Mouse (Mus musculus) thymus, postnatal 25 days (tissue): ENCODE results near the gene Hfm1.
A peak's percentile ranks its signal among the peaks of the same experiment; 100 is the strongest.

Experiments
- DNase-seq: peaks from one replicate; pipeline ENCODE4 v3.0.0; 2022

Hfm1 gene

GRCm38 (mm10) chr5:106925488-106926368 is at the start of gene Hfm1:
Gene Hfm1 (minus strand): TSS chr5:106926321.
- peak; percentile 59 for DNase-seq

- no peak for DNase-seq
Measured at GRCm38 (mm10) chr5:106973883-106974282, 47.8 kb upstream of the Hfm1 start.

- no peak for DNase-seq
Measured at GRCm38 (mm10) chr5:106967578-106967977, 41.5 kb upstream of the Hfm1 start.

- DNase-seq, result no peak
Measured at GRCm38 (mm10) chr5:106966443-106966842, 40.3 kb upstream of the Hfm1 start.

- DNase-seq, result no peak
Measured at GRCm38 (mm10) chr5:106964513-106965014, 38.4 kb upstream of the Hfm1 start.

- peak; percentile 96 for DNase-seq
Measured at GRCm38 (mm10) chr5:106963584-106964512, 37.7 kb upstream of the Hfm1 start, which contains the start of gene Cdc7. Gene Cdc7 (plus strand): TSS chr5:106964322.

- DNase-seq, result no peak
Measured at GRCm38 (mm10) chr5:106960451-106960850, 34.3 kb upstream of the Hfm1 start.

GRCm38 (mm10) chr5:106959031-106959430 is 32.9 kb upstream of the Hfm1 start:
- no peak for DNase-seq

GRCm38 (mm10) chr5:106956467-106956866 is 30.3 kb upstream of the Hfm1 start:
- no peak for DNase-seq

GRCm38 (mm10) chr5:106948683-106949082 is 22.6 kb upstream of the Hfm1 start:
- no peak for DNase-seq

GRCm38 (mm10) chr5:106946342-106946741 is 20.2 kb upstream of the Hfm1 start:
- no peak for DNase-seq

GRCm38 (mm10) chr5:106927996-106928395 is 1.9 kb upstream of the Hfm1 start:
- no peak for DNase-seq

- no peak for DNase-seq
Measured at GRCm38 (mm10) chr5:106926369-106926686, 207 bp upstream of the Hfm1 start.

GRCm38 (mm10) chr5:106919315-106919714 is 6.8 kb downstream of the Hfm1 start:
- DNase-seq, result no peak

- no peak for DNase-seq
Measured at GRCm38 (mm10) chr5:106896879-106897278, 29.2 kb downstream of the Hfm1 start.

GRCm38 (mm10) chr5:106891773-106892172 is 34.3 kb downstream of the Hfm1 start:
- DNase-seq, result peak; percentile 52

- DNase-seq, result no peak
Measured at GRCm38 (mm10) chr5:106887303-106888071, 38.6 kb downstream of the Hfm1 start.

GRCm38 (mm10) chr5:106885517-106885916 is 40.6 kb downstream of the Hfm1 start:
- no peak for DNase-seq

GRCm38 (mm10) chr5:106876438-106876837 is 49.7 kb downstream of the Hfm1 start:
- DNase-seq, result no peak

- DNase-seq, result peak; percentile 81
Measured at GRCm38 (mm10) chr5:106860415-106860814, 65.7 kb downstream of the Hfm1 start.

- DNase-seq, result no peak
Measured at GRCm38 (mm10) chr5:106853284-106853683, 72.8 kb downstream of the Hfm1 start.

GRCm38 (mm10) chr5:106847045-106847444 is 79.1 kb downstream of the Hfm1 start:
- peak; percentile 12 for DNase-seq

GRCm38 (mm10) chr5:106843906-106844305 is 82.2 kb downstream of the Hfm1 start:
- no peak for DNase-seq
